Mouse (Mus musculus) neural tube, embryonic 15.5 days (tissue): ENCODE results near the gene Hsd3b6. TPM values are rescaled to one million over a fixed set of nuclear protein-coding genes. Genes with fewer than 3 reads are reported as not detected.
"Not testable (repeated sequence)": the region's sequence is repeated elsewhere in the genome, so short reads cannot be mapped to it uniquely, and the experiment has no call there.

Experiments
- ATAC-seq: fragments of 200-750 bp; cut with Nextera tagmentation; 2 replicates; pipeline ENCODE4 v1.8.0; 2017; ENCODE audit warnings: mild to moderate bottlenecking, moderate TSS enrichment, moderate library complexity; ENCODE audit not compliant: low FRiP score
- H3K27ac ChIP-seq: fragments of 300-500 bp; sonication (generic); replicated peaks from 2 replicates; pipeline ENCODE4 v1.5.1; 2015; ENCODE audit warnings: mild to moderate bottlenecking, inconsistent platforms
- H3K27me3 ChIP-seq: fragments of 300-500 bp; sonication (generic); replicated peaks from 2 replicates; pipeline ENCODE4 v1.6.1; 2015; ENCODE audit warnings: inconsistent platforms
- H3K36me3 ChIP-seq: fragments of 300-500 bp; sonication (generic); 2 replicates; pipeline ENCODE4 v1.6.1; 2015; ENCODE audit warnings: inconsistent platforms
- H3K4me1 ChIP-seq: fragments of 300-500 bp; sonication (generic); 2 replicates; pipeline ENCODE4 v1.6.1; 2015; ENCODE audit warnings: inconsistent platforms
- H3K4me2 ChIP-seq: fragments of 300-500 bp; sonication (generic); 2 replicates; pipeline ENCODE4 v1.6.1; 2015; ENCODE audit warnings: inconsistent platforms, mild to moderate bottlenecking, moderate library complexity
- H3K4me3 ChIP-seq: fragments of 300-500 bp; sonication (generic); replicated peaks from 2 replicates; pipeline ENCODE4 v1.5.1; 2015; ENCODE audit warnings: mild to moderate bottlenecking, inconsistent platforms
- H3K9ac ChIP-seq: fragments of 300-500 bp; sonication (generic); replicated peaks from 2 replicates; pipeline ENCODE4 v1.6.1; 2015; ENCODE audit warnings: mild to moderate bottlenecking, inconsistent platforms
- H3K9me3 ChIP-seq: fragments of 300-500 bp; sonication (generic); replicated peaks from 2 replicates; pipeline ENCODE4 v1.6.1; 2016; ENCODE audit warnings: inconsistent platforms
- WGBS: fragments of 180-500 bp; shearing (Covaris S2); methylation state at CpG from one replicate; pipeline ENCODE4 v1.1.7; 2015; ENCODE audit warnings: mixed read lengths; 5-methylcytosine and 5-hydroxymethylcytosine counted together
- polyA plus RNA-seq: library from polyadenylated mRNA; unstranded; fragments of >200 nt; fragmentation: Nextera tagmentation; extraction: Ambion mirVana; gene quantifications from 2 replicates; pipeline ENCODE4 v1.2.1, GENCODE M21; 2015

Gene Hsd3b6
- polyA plus RNA-seq, result 0.79 and 0.99 TPM in 2 replicates

GRCm38 (mm10) chr3:98814101-98814670 lies at the start of gene Hsd3b6:
Gene Hsd3b6, minus strand, starts transcription at chr3:98814443.
- H3K9ac ChIP-seq, result no peak within 1 kb of the TSS
- no peaks in the 10 kb centered on the region for H3K9me3 ChIP-seq
- H3K27me3 ChIP-seq, result no peaks in the 10 kb centered on the region
- no peak within 1 kb of the TSS for H3K4me3 ChIP-seq
- no peak for ATAC-seq
- H3K4me2 ChIP-seq, result no peak within 1 kb of the TSS
- H3K4me1 ChIP-seq, result no peaks in the 10 kb centered on the region
- H3K27ac ChIP-seq, result no peak within 1 kb of the TSS
- 76% methylated on average over 6 of the region's 6 CpGs for WGBS
- H3K36me3 ChIP-seq, result no peaks in the 10 kb centered on the region

- no peak overlapping the region for H3K9ac ChIP-seq
- 96% methylated on average over 1 of the region's 1 CpGs for WGBS
- no peaks in the 10 kb centered on the region for H3K36me3 ChIP-seq
- no peaks in the 10 kb centered on the region for H3K27me3 ChIP-seq
- no peaks in the 10 kb centered on the region for H3K9me3 ChIP-seq
- no peak overlapping the region for H3K4me3 ChIP-seq
- H3K4me1 ChIP-seq, result no peaks in the 10 kb centered on the region
- H3K27ac ChIP-seq, result no peak overlapping the region
- H3K4me2 ChIP-seq, result no peak overlapping the region
- no peak for ATAC-seq
Measured at GRCm38 (mm10) chr3:98862800-98863199, 48.6 kb upstream of the Hsd3b6 start.

GRCm38 (mm10) chr3:98859576-98859975 lies 45.3 kb upstream of the Hsd3b6 start, which contains the start of gene Hsd3b1:
Gene Hsd3b1, minus strand, starts transcription at chr3:98859794.
- Histone ChIP-seq H3K4me3 (no peak within 1 kb of the TSS), H3K27me3 (no peaks in the 10 kb centered on the region), H3K9me3 (no peaks in the 10 kb centered on the region), H3K36me3 (no peaks in the 10 kb centered on the region), H3K4me1 (no peaks in the 10 kb centered on the region), H3K9ac (no peak within 1 kb of the TSS), H3K4me2 (no peak within 1 kb of the TSS), H3K27ac (no peak within 1 kb of the TSS)
- 90% methylated on average over 3 of the region's 3 CpGs for WGBS
- no peak for ATAC-seq

- no peak overlapping the region for H3K27ac ChIP-seq
- no peak overlapping the region for H3K4me2 ChIP-seq
- no peak overlapping the region for H3K4me3 ChIP-seq
- WGBS, result 84% methylated on average over 2 of the region's 2 CpGs
- no peaks in the 10 kb centered on the region for H3K9me3 ChIP-seq
- no peak for ATAC-seq
- no peaks in the 10 kb centered on the region for H3K4me1 ChIP-seq
- H3K36me3 ChIP-seq, result no peaks in the 10 kb centered on the region
- no peak overlapping the region for H3K9ac ChIP-seq
- H3K27me3 ChIP-seq, result no peaks in the 10 kb centered on the region
Measured at GRCm38 (mm10) chr3:98858051-98858450, 43.8 kb upstream of the Hsd3b6 start.

GRCm38 (mm10) chr3:98856892-98857291 lies 42.6 kb upstream of the Hsd3b6 start:
- Histone ChIP-seq H3K36me3 (no peaks in the 10 kb centered on the region), H3K4me1 (no peaks in the 10 kb centered on the region), H3K4me3 (no peak overlapping the region), H3K27ac (no peak overlapping the region), H3K9me3 (no peaks in the 10 kb centered on the region), H3K27me3 (no peaks in the 10 kb centered on the region), H3K4me2 (no peak overlapping the region), H3K9ac (no peak overlapping the region)
- 56% methylated on average over 1 of the region's 1 CpGs for WGBS
- ATAC-seq, result no peak

GRCm38 (mm10) chr3:98855160-98855559 lies 40.9 kb upstream of the Hsd3b6 start:
- Histone ChIP-seq H3K9me3 (no peaks in the 10 kb centered on the region), H3K27ac (no peak overlapping the region), H3K9ac (no peak overlapping the region), H3K4me3 (no peak overlapping the region), H3K4me1 (no peaks in the 10 kb centered on the region), H3K36me3 (no peaks in the 10 kb centered on the region), H3K27me3 (no peaks in the 10 kb centered on the region), H3K4me2 (no peak overlapping the region)
- ATAC-seq, result no peak
- WGBS, result 85% methylated on average over 3 of the region's 3 CpGs

GRCm38 (mm10) chr3:98853685-98854084 lies 39.4 kb upstream of the Hsd3b6 start:
- no peak overlapping the region for H3K4me2 ChIP-seq
- no peaks in the 10 kb centered on the region for H3K36me3 ChIP-seq
- H3K27me3 ChIP-seq, result no peaks in the 10 kb centered on the region
- H3K9ac ChIP-seq, result no peak overlapping the region
- no peak for ATAC-seq
- no peaks in the 10 kb centered on the region for H3K9me3 ChIP-seq
- WGBS, result 45% methylated on average over 1 of the region's 1 CpGs
- no peak overlapping the region for H3K27ac ChIP-seq
- no peak overlapping the region for H3K4me3 ChIP-seq
- H3K4me1 ChIP-seq, result no peaks in the 10 kb centered on the region

GRCm38 (mm10) chr3:98853051-98853450 lies 38.8 kb upstream of the Hsd3b6 start:
- no peak for ATAC-seq
- no peak overlapping the region for H3K9ac ChIP-seq
- H3K9me3 ChIP-seq, result no peaks in the 10 kb centered on the region
- no peaks in the 10 kb centered on the region for H3K27me3 ChIP-seq
- H3K27ac ChIP-seq, result no peak overlapping the region
- H3K36me3 ChIP-seq, result no peaks in the 10 kb centered on the region
- WGBS, result 93% methylated on average over 3 of the region's 3 CpGs
- H3K4me3 ChIP-seq, result no peak overlapping the region
- no peak overlapping the region for H3K4me2 ChIP-seq
- no peaks in the 10 kb centered on the region for H3K4me1 ChIP-seq

GRCm38 (mm10) chr3:98852631-98853030 lies 38.4 kb upstream of the Hsd3b6 start:
- no peaks in the 10 kb centered on the region for H3K4me1 ChIP-seq
- H3K9ac ChIP-seq, result no peak overlapping the region
- no peaks in the 10 kb centered on the region for H3K27me3 ChIP-seq
- no peaks in the 10 kb centered on the region for H3K36me3 ChIP-seq
- no peak overlapping the region for H3K4me3 ChIP-seq
- H3K9me3 ChIP-seq, result no peaks in the 10 kb centered on the region
- no peak for ATAC-seq
- H3K4me2 ChIP-seq, result no peak overlapping the region
- whole genome bisulfite sequencing, result 92% methylated on average over 6 of the region's 6 CpGs
- H3K27ac ChIP-seq, result no peak overlapping the region

- Histone ChIP-seq H3K27ac (no peak overlapping the region), H3K4me1 (no peaks in the 10 kb centered on the region), H3K9me3 (no peaks in the 10 kb centered on the region), H3K4me3 (no peak overlapping the region), H3K9ac (no peak overlapping the region), H3K4me2 (no peak overlapping the region), H3K36me3 (no peaks in the 10 kb centered on the region), H3K27me3 (no peaks in the 10 kb centered on the region)
- no peak for ATAC-seq
- WGBS, result 79% methylated on average over 2 of the region's 2 CpGs
Measured at GRCm38 (mm10) chr3:98851853-98852252, 37.6 kb upstream of the Hsd3b6 start.

GRCm38 (mm10) chr3:98850262-98850661 lies 36.0 kb upstream of the Hsd3b6 start:
- Histone ChIP-seq H3K9me3 (no peaks in the 10 kb centered on the region), H3K27me3 (no peaks in the 10 kb centered on the region), H3K36me3 (no peaks in the 10 kb centered on the region), H3K4me3 (no peak overlapping the region), H3K9ac (no peak overlapping the region), H3K4me1 (no peaks in the 10 kb centered on the region), H3K27ac (no peak overlapping the region), H3K4me2 (no peak overlapping the region)
- no peak for ATAC-seq
- WGBS, result 83% methylated on average over 5 of the region's 5 CpGs

- Histone ChIP-seq H3K9ac (no peak overlapping the region), H3K9me3 (no peaks in the 10 kb centered on the region), H3K4me3 (no peak overlapping the region), H3K36me3 (no peaks in the 10 kb centered on the region), H3K4me1 (no peaks in the 10 kb centered on the region), H3K4me2 (no peak overlapping the region), H3K27ac (no peak overlapping the region), H3K27me3 (no peaks in the 10 kb centered on the region)
- WGBS, result 86% methylated on average over 1 of the region's 1 CpGs
- no peak for ATAC-seq
Measured at GRCm38 (mm10) chr3:98848898-98849297, 34.7 kb upstream of the Hsd3b6 start.

GRCm38 (mm10) chr3:98812653-98813052 lies 1.6 kb downstream of the Hsd3b6 start:
- not testable (repeated sequence) for H3K27ac ChIP-seq, ATAC-seq, H3K4me3 ChIP-seq, H3K9ac ChIP-seq, H3K4me2 ChIP-seq, H3K4me1 ChIP-seq, H3K27me3 ChIP-seq, H3K36me3 ChIP-seq, H3K9me3 ChIP-seq
- 86% methylated on average over 6 of the region's 6 CpGs for WGBS
